Mouse (Mus musculus) stomach, embryonic 14.5 days (tissue): ENCODE data around the gene Gm15448. TPM values are rescaled to one million over a fixed set of nuclear protein-coding genes. Genes with fewer than 3 reads are reported as not detected.

ENCODE experiments used
- polyA plus RNA-seq: library from polyadenylated mRNA; unstranded; fragments of >200 nt; fragmentation: Nextera tagmentation; extraction: Ambion mirVana; gene quantifications from 2 replicates; pipeline ENCODE4 v1.2.1, GENCODE M21; 2014

Gm15448 gene
- polyA plus RNA-seq, 1 experiment from 2014 or later: not detected

Other genes with a start within 250 kb of the Gm15448 start
- 0.41 TPM in 1 of 2 replicates, not detected in the other for gene Oscar, start 209.5 kb downstream of the Gm15448 start, polyA plus RNA-seq
- gene Ndufa3, start 208.3 kb downstream of the Gm15448 start, polyA plus RNA-seq: 517 and 630 TPM in 2 replicates
- 22.3 and 22.4 TPM in 2 replicates for gene Tfpt, start 195.8 kb downstream of the Gm15448 start, polyA plus RNA-seq
- gene Prpf31, start 195.7 kb downstream of the Gm15448 start, polyA plus RNA-seq: 85.3 and 94.4 TPM in 2 replicates
- gene Cnot3, start 180.4 kb downstream of the Gm15448 start, polyA plus RNA-seq: 58.3 and 59.5 TPM in 2 replicates
- gene Leng1, start 159.8 kb downstream of the Gm15448 start, polyA plus RNA-seq: 14.0 and 14.1 TPM in 2 replicates
- 61.8 and 67.3 TPM in 2 replicates for gene Tmc4, start 148.1 kb downstream of the Gm15448 start, polyA plus RNA-seq
- gene Tsen34, start 132.8 kb downstream of the Gm15448 start, polyA plus RNA-seq: 223 and 240 TPM in 2 replicates
- 36.8 and 40.4 TPM in 2 replicates for gene Mboat7, start 132.2 kb downstream of the Gm15448 start, polyA plus RNA-seq
- 1,552 and 1,583 TPM in 2 replicates for gene Rps9, start 121.7 kb downstream of the Gm15448 start, polyA plus RNA-seq
- gene Pirb, start 105.3 kb downstream of the Gm15448 start, polyA plus RNA-seq: 0.80 and 1.2 TPM in 2 replicates
- 0.14 TPM in 1 of 2 replicates, not detected in the other for gene Pira2, start 19.4 kb upstream of the Gm15448 start, polyA plus RNA-seq
- not detected in 2 replicates for gene Gm14548, start 72.4 kb upstream of the Gm15448 start, polyA plus RNA-seq
- not detected in 2 replicates for gene Lilra6, start 89.8 kb upstream of the Gm15448 start, polyA plus RNA-seq
- gene Lair1, start 237.5 kb upstream of the Gm15448 start, polyA plus RNA-seq: 1.1 and 2.4 TPM in 2 replicates